Comparison of ENCODE assay signal across 8 mouse cellular contexts in the genomic region with DNA sequence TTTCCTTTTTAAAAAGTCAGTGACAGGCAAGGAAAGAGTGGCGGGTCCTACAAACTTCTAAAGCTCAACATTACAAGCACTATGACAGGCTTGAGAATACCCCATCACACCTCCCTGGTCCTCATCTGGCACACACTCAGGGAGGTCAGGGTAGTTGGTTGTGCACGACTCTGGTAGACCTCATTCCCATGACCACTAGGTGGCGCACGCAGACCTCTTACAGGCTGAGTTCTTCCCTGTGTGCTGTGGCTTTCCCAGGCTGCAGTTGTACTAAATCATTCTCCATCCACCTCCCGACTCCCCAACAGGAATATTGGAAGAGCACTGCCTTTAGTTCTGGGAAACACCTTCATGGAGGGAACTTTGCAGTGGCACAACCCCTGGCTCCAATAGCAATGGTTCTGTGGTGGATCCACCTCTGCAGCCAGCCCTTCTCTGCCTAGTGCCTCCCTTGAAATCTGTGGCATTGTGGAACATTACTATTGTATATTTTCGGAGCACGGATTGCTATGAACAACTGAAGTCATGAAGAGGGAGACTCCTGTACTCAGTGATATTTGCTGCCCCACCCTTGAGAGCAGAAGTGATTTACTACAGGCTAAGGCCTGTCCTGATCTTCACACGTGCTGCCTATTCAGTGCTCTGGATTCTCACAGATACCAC. TPM values are rescaled to one million over a fixed set of nuclear protein-coding genes. Genes with fewer than 3 reads are reported as not detected.
DNase-seq lines count a peak whose midpoint lies in the region; ATAC-seq and TF ChIP-seq lines count a peak whose summit lies in the region.

No protein-coding gene starts in this region.

- TF ChIP-seq EP300 in heart, adult 2 months (IDR thresholded peaks at IDR 0.05; ENCODE audit: insufficient read depth, low read depth, low read length): peak; percentile 87

- H3K27me3 ChIP-seq in embryonic facial prominence, embryonic 12.5 days: no peaks in the 10 kb centered on the region
- no peaks in the 10 kb centered on the region for H3K27me3 ChIP-seq in heart, adult 2 months (ENCODE audit: control insufficient read depth, insufficient read depth, low read length)
- H3K27me3 ChIP-seq in kidney, adult 2 months (replicated peaks; ENCODE audit: control insufficient read depth, insufficient read depth, low read length): no peaks in the 10 kb centered on the region
- H3K27me3 ChIP-seq in limb, embryonic 11.5 days (ENCODE audit: control insufficient read depth, insufficient read depth, low read length): no peaks in the 10 kb centered on the region
- H3K27me3 ChIP-seq in midbrain, embryonic 14.5 days (ENCODE audit: control insufficient read depth, insufficient read depth, low read length): no peaks in the 10 kb centered on the region

- intact Hi-C loops in heart, adult 2 months (cut with DNase I): loop anchor here (1.0 to 2.0 kb wide), 4 partner anchors 62 to 176 kb away; partner anchors contain the start of gene Serpinb6b

- H3K4me3 ChIP-seq in embryonic facial prominence, embryonic 12.5 days: no peak overlapping the region
- H3K4me3 ChIP-seq in heart, adult 2 months: no peak overlapping the region
- H3K4me3 ChIP-seq in kidney, adult 2 months (ENCODE audit: insufficient read depth, low read depth, low read length): no peak overlapping the region
- H3K4me3 ChIP-seq in limb, embryonic 11.5 days (ENCODE audit: low read depth, low read length): no peak overlapping the region
- no peak overlapping the region for H3K4me3 ChIP-seq in midbrain, embryonic 14.5 days (replicated peaks; ENCODE audit: low read depth, low read length)

- no peak for TF ChIP-seq POLR2A in heart, adult 2 months (IDR thresholded peaks at IDR 0.05; ENCODE audit: insufficient read depth, low read depth, low read length)
- TF ChIP-seq POLR2A in kidney, adult 2 months (IDR thresholded peaks at IDR 0.05; ENCODE audit: low read depth, low read length): no peak

- H3K9me3 ChIP-seq in embryonic facial prominence, embryonic 12.5 days: no peaks in the 10 kb centered on the region
- no peaks in the 10 kb centered on the region for H3K9me3 ChIP-seq in limb, embryonic 11.5 days (ENCODE audit: control insufficient read depth, low read length)
- no peaks in the 10 kb centered on the region for H3K9me3 ChIP-seq in midbrain, embryonic 14.5 days (ENCODE audit: control insufficient read depth, low read length)

- peak; percentile 96; the same call in 1 of the 2 replicates for TF ChIP-seq CTCF in heart, adult 2 months (IDR thresholded peaks at IDR 0.05)
- TF ChIP-seq CTCF in kidney, adult 2 months (conservative IDR thresholded peaks at IDR 0.05; ENCODE audit: insufficient read depth, insufficient read length, low read depth, low read length): peak; percentile 99

- no peaks in the 10 kb centered on the region for H3K4me1 ChIP-seq in embryonic facial prominence, embryonic 12.5 days
- H3K4me1 ChIP-seq in heart, adult 2 months (ENCODE audit: control insufficient read depth, insufficient read depth, low read length): no peaks in the 10 kb centered on the region
- H3K4me1 ChIP-seq in kidney, adult 2 months (ENCODE audit: control insufficient read depth, insufficient read depth, low read length): no peaks in the 10 kb centered on the region
- H3K4me1 ChIP-seq in limb, embryonic 11.5 days (ENCODE audit: control insufficient read depth, insufficient read depth, low read length): no peaks in the 10 kb centered on the region
- no peaks in the 10 kb centered on the region for H3K4me1 ChIP-seq in midbrain, embryonic 14.5 days (ENCODE audit: control insufficient read depth, insufficient read depth, low read length)

- no peaks in the 10 kb centered on the region for H3K79me2 ChIP-seq in heart, adult 2 months (replicated peaks; ENCODE audit: control insufficient read depth, insufficient read depth, low read length)

- 31% methylated on average over 8 of the region's 8 CpGs for WGBS in embryonic facial prominence, embryonic 12.5 days
- WGBS in heart, adult 2 months: 34% methylated on average over 8 of the region's 8 CpGs
- WGBS in kidney, adult 2 months: 30% methylated on average over 8 of the region's 8 CpGs
- WGBS in limb, embryonic 11.5 days: 34% methylated on average over 8 of the region's 8 CpGs
- 32% methylated on average over 8 of the region's 8 CpGs for WGBS in midbrain, embryonic 14.5 days

- H3K36me3 ChIP-seq in embryonic facial prominence, embryonic 12.5 days: no peaks in the 10 kb centered on the region
- no peaks in the 10 kb centered on the region for H3K36me3 ChIP-seq in heart, adult 2 months (ENCODE audit: control insufficient read depth, insufficient read depth, low read length)
- no peaks in the 10 kb centered on the region for H3K36me3 ChIP-seq in kidney, adult 2 months (ENCODE audit: control insufficient read depth, insufficient read depth, low read length)
- no peaks in the 10 kb centered on the region for H3K36me3 ChIP-seq in limb, embryonic 11.5 days (ENCODE audit: control insufficient read depth, insufficient read depth, low read length)
- H3K36me3 ChIP-seq in midbrain, embryonic 14.5 days (ENCODE audit: control insufficient read depth, insufficient read depth, low read length): no peaks in the 10 kb centered on the region

- peak; percentile 60 for DNase-seq in 3134 (ENCODE audit: extremely low read depth, insufficient read length, low spot score)
- peak; percentile 95 for DNase-seq in adrenal gland, postnatal 25 days
- DNase-seq in heart, adult 2 months: peak; percentile 87 to 90
- peak; percentile 91 for DNase-seq in kidney, adult 2 months
- DNase-seq in limb, embryonic 11.5 days (ENCODE audit: low spot score): peak; percentile 96
- peak; percentile 96 for DNase-seq in midbrain, embryonic 14.5 days
- DNase-seq in spleen, adult 12 weeks (ENCODE audit: low spot score): peak; percentile 73

- peak; percentile 91; the same call in 1 of the 2 replicates for ATAC-seq in embryonic facial prominence, embryonic 12.5 days (ENCODE audit: insufficient number of reproducible peaks, insufficient read depth, low FRiP score, low TSS enrichment)
- peak; percentile 86; the same call in 1 of the 2 replicates for ATAC-seq in limb, embryonic 11.5 days (ENCODE audit: insufficient number of reproducible peaks, low FRiP score, low TSS enrichment, low read depth)
- peak; percentile 87 for ATAC-seq in midbrain, embryonic 14.5 days (ENCODE audit: low FRiP score, low TSS enrichment)

- no peak overlapping the region for H3K27ac ChIP-seq in embryonic facial prominence, embryonic 12.5 days
- no peak overlapping the region for H3K27ac ChIP-seq in heart, adult 2 months
- no peak overlapping the region for H3K27ac ChIP-seq in kidney, adult 2 months (ENCODE audit: insufficient read depth, low read depth, low read length)
- H3K27ac ChIP-seq in limb, embryonic 11.5 days (replicated peaks; ENCODE audit: low read depth, low read length): no peak overlapping the region
- H3K27ac ChIP-seq in midbrain, embryonic 14.5 days (replicated peaks; ENCODE audit: low read depth, low read length): no peak overlapping the region

- no peak overlapping the region for H3K4me2 ChIP-seq in embryonic facial prominence, embryonic 12.5 days (replicated peaks)
- H3K4me2 ChIP-seq in limb, embryonic 11.5 days (ENCODE audit: low read depth, severe bottlenecking): no peak overlapping the region
- H3K4me2 ChIP-seq in midbrain, embryonic 14.5 days (ENCODE audit: low read length): no peak overlapping the region

- no peak overlapping the region for H3K9ac ChIP-seq in embryonic facial prominence, embryonic 12.5 days
- H3K9ac ChIP-seq in heart, adult 2 months (ENCODE audit: low read depth, low read length): no peak overlapping the region
- H3K9ac ChIP-seq in limb, embryonic 11.5 days (ENCODE audit: low read length): no peak overlapping the region
- no peak overlapping the region for H3K9ac ChIP-seq in midbrain, embryonic 14.5 days (replicated peaks; ENCODE audit: low read length)

RNA-seq across cellular contexts. Expression of gene Serpinb1c, which starts 5.3 kb away (rescaled TPM):
- not detected in 2 replicates for total RNA-seq in adrenal gland, postnatal 25 days (2021)
- polyA plus RNA-seq in embryonic facial prominence, embryonic 12.5 days (2016; fragmentation: Nextera tagmentation; extraction: Ambion mirVana): not detected in 2 replicates
- total RNA-seq in heart, adult 2 months (2021): 1 to 10 TPM; 2.0 to 3.5 TPM
- 0.18 TPM in 1 of 2 replicates, not detected in the other for polyA plus RNA-seq in heart, adult 2 months (2012; rRNA removed)
- 0.11 TPM in 1 of 2 replicates, not detected in the other for polyA plus RNA-seq in kidney, adult 2 months (2012; rRNA removed)
- not detected in 2 replicates for polyA plus RNA-seq in limb, embryonic 11.5 days (2014; fragmentation: Nextera tagmentation; extraction: Ambion mirVana)
- not detected in 2 replicates for polyA plus RNA-seq in midbrain, embryonic 14.5 days (2014; fragmentation: Nextera tagmentation; extraction: Ambion mirVana)

RNA-seq across cellular contexts. Expression of gene Serpinb1a, which starts 52.4 kb away (rescaled TPM):
- 103 and 180 TPM in 2 replicates for total RNA-seq in adrenal gland, postnatal 25 days (2021)
- 1.2 and 1.4 TPM in 2 replicates for polyA plus RNA-seq in embryonic facial prominence, embryonic 12.5 days (2016; fragmentation: Nextera tagmentation; extraction: Ambion mirVana)
- total RNA-seq in heart, adult 2 months (2021): 1 to 10 TPM; 4.4 to 5.7 TPM
- 2.8 and 5.2 TPM in 2 replicates for polyA plus RNA-seq in heart, adult 2 months (2012; rRNA removed)
- 6.9 and 7.7 TPM in 2 replicates for polyA plus RNA-seq in kidney, adult 2 months (2012; rRNA removed)
- 1.5 and 2.5 TPM in 2 replicates for polyA plus RNA-seq in limb, embryonic 11.5 days (2014; fragmentation: Nextera tagmentation; extraction: Ambion mirVana)
- 2.2 and 2.9 TPM in 2 replicates for polyA plus RNA-seq in midbrain, embryonic 14.5 days (2014; fragmentation: Nextera tagmentation; extraction: Ambion mirVana)
